Mouse (Mus musculus) right cerebral cortex, postnatal 25 days (tissue): ENCODE results near the gene Tmem102.

Experiments used
- DNase-seq: peaks from one replicate; pipeline ENCODE4 v3.0.0; 2022

The Tmem102 gene

GRCm38 (mm10) chr11:69804972-69805909 lies at the start of gene Tmem102:
Tmem102 (minus strand) TSS chr11:69805624.
- no peak for DNase-seq

DNA sequence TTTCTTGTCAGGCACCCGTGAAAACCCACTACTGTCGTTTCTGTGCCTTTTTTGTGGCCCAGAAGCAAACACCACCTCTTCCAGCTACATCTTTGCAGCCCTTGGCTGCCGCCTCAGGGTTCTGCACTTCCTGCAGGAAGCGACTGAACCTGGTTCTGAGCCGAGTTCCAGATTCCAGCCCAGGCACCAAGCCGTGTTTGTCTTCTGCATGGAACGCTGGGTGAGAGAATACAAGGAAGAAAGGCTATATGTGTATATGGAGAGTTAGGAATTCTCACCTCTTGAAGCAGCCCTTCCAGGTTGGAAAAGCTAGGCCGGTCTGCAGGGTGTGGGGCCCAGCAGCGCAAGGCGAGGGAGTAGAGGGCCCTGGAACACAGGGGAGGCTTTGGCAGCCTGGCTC lies 49.3 kb upstream of the Tmem102 start:
- no peak for DNase-seq

DNA sequence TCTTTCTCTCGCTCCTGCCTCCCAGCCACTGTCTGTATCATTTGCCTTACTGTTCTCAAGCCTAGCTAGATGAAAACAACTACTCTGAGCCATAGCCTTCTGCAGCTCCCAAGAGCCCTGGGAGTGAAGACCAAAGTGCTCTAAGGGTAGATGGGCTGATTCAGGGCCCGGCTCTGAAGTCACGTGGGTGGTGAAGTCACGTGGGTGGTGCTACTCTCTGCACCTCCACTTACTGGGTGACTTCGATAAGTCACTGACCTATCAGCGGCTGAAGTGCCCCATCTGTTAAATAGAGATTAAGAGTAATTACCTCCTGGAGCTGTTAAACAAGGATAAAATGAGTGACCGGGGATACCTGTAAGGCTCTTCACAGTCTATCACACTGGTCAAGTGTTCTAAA lies 48.6 kb upstream of the Tmem102 start:
- DNase-seq, result no peak

- no peak for DNase-seq
These were observed 45.3 kb upstream of the Tmem102 start for GRCm38 (mm10) chr11:69850754-69851153.

DNA sequence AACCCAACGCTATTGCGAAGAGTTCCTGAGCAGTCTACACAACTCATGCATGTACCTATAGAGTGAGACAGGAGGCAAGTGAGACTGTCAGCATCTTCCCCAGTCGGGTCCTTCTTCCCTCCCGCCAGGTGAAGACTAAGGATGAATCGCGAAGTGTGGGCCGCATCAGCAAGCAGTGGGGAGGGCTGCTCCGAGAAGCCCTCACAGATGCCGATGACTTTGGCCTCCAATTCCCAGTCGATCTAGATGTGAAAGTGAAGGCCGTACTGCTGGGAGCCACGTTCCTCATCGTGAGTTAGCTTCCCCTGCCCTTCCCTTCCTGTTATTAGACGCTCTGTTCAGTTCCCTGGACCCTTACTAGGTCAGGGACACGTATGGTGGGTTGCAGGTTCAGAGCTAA lies 44.5 kb upstream of the Tmem102 start:
- no peak for DNase-seq

DNA sequence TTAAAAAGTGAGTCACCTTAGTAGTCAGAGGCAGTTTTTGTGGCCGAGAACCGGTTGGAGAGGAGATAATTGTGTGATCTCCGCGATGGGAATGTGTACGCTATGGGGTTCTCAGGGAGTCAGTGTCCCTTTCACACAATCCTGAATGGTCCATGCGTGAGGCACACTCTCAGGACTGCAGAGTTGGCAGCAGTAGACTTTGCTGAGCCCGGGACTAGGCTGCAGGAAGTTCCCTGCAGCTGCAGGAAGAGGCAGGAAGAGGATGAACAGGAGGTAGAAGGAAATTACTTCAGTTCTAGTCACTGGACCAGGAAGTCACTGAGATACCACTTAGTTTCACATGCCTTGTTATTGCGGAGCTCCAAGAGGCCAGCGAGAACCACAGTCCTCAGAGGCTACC lies 43.7 kb upstream of the Tmem102 start:
- DNase-seq, result no peak

DNA sequence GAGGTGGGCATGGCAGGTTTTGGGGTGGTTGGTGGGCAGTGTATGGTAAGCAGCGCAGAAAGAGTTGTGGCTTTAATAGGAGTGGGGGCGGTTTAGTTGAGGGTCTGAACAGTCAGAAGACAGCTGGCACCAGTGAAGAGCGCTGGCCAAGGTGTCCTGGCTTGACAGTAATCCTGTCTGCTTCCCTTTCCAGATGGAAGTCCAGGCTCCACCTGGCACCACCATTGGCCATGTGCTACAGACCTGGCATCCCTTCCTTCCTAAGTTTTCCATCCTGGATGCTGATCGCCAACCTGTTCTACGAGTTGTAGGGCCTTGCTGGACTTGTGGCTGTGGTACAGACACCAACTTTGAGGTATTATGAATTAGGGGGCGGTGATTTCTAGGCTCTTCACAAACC lies 42.6 kb upstream of the Tmem102 start:
- DNase-seq, result no peak

GRCm38 (mm10) chr11:69846738-69847688 lies 41.6 kb upstream of the Tmem102 start:
- DNase-seq, result no peak

DNA sequence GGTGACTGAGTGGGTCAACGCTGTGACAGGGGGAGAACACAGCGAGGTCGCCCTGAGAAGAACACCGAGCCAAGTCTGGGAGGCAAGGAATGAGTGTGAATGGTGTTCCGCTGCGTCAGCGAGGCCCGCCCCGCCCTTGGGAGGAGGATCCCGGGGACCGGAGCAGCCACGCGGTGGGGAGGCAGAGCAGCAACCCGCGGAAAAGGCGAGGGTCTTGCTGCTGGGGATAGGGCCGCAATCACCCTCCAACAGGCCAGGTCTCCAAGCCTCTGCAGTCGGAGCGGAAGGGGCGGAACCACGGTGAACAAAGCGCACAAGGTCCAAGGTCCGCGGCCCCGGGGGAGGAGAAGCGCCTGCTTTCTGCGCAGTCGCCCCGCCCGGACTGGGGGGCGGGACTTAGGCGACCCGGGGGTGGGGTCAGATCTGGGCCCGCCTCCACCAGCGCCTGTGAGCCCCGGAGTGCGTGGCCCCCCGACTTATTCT lies 40.8 kb upstream of the Tmem102 start, which contains the start of gene Plscr3:
Gene Plscr3 (plus strand): TSS at position 179 of the 483 bp plus-strand sequence.
- DNase-seq, result peak; percentile 91

GRCm38 (mm10) chr11:69838714-69839104 lies 33.3 kb upstream of the Tmem102 start:
- no peak for DNase-seq

DNA sequence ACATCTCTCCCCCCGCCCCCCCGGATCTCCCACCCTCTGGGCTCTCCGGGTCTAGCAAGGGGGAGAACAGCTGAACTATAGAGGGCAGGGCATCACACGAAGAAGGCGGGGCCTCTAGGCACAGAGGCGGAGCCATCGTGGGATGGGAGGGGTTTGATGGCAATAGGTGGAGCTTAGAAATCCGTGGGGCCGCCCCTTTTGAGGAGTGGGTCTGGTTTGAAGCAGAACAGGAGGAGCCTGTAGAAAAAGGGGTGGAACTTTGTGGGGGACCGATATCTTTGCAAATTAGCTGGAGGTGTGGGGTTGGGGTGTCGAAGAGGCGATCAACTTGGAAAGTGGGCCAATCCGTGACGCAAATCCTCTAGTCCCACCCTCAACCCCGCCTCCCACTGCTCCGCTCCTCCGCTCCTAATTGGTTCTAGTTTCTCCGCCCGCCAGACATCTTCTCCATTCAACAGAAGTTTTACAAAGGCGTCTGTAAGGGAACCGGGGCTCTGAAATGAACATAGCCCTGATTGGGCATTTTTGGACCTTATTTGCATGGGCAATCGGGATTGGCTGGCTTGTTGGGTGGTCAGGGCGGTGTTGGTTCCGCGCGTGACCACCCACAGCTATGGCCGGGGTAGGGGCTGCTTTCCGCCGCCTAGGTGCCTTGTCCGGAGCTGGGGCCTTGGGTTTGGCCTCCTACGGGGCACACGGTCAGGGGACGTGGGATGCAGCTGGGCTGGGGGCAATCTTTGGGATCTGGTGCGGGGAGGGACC lies 32.7 kb upstream of the Tmem102 start, which contains the start of gene Tmem256:
Gene Tmem256 (plus strand): TSS at position 563 of the 762 bp plus-strand sequence.
- peak; percentile 95 for DNase-seq

DNA sequence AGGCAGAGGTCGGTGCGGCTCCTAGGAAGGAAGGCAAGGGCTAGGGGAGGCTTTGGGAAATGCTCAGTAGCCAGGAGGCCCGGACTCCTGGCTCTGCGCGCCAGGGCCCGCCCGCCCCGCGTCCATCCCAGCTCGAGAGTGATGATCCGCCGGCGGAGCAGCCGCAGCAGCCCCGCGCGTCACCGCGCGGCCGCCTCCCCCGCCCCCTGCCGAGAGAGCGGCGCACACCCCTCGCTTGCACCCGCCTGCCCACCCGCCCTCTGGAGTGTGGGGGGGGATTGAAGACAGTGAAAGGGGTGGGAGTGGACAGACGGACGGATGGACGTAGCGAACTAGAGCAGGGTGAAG lies 32.2 kb upstream of the Tmem102 start, which contains the start of gene Nlgn2:
Gene Nlgn2 (minus strand): TSS at position 181 of the 348 bp plus-strand sequence.
- no peak for DNase-seq

DNA sequence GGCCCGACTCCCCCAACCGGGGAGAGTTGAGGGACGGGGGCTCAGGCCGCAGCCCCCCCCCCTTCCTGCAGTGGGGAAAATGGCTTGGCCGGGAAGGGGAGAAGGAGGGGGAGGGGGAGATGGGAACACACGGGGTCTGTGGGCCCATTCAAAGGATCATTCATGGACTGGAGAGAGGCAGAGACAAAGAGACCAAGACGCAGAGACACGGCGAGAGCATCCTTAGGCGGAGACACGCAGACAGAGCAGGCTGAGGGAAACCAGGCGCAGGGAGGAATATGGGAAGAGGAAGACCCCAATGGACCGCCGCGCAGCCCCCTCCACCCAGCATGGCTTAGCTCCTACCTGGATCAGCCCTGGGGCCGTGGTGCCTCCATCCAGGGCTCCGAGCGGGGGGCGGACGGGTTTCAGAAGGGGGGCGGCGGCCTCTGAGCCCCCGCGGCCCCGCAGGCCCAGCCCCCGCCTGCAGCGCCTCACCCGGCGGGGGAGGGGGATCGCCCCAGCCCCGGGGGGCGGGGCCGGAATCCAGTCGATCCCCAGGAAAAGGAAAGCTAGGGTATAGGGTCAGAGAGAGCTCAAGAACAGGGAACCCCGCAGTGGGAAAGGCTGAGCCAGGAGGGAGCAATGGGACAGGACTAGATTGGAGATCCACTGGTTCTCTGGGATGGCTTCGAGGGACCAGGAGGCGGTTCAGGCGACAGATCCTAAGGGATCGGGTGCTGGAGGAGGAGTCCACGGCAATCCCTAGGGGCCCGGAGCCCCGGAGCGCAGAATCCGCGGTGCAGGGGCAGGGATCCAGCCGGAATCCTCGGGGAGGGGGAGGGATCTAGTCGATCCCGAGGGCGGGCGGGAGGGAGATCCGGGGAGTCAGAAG lies 31.5 kb upstream of the Tmem102 start:
- DNase-seq, result no peak

- DNase-seq, result no peak
These were observed 30.5 kb upstream of the Tmem102 start for GRCm38 (mm10) chr11:69835966-69836335.

DNA sequence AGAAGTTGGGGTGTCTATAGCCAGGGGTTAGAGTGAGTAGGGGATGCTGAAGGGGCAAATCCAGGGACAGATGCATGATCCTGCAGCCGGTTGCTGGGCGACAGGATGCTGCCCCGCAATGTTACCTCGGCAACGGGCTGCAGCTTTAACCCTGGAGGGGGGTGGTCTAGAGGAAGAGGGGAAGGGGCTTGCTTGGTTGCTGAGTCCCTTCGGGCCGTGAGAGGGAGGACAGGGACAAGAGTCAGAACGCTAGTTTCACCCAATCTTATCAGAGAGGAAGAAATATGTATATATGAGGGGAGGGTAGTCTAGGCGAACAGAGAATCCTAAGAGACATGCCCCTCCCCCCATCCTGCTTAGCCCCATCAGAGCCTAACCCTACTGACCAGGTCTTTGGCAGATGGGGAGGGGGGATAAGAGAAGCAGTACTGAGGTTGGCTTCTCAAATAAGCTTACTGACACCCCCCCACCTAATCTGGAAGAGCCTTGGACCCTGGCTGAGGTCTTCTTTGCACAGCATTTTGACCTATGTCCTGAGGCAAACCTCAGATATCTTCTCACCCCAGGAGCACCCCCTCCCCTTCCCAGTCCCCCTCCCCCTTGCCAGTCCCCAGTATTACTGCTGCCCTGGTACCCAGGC lies 30.0 kb upstream of the Tmem102 start:
- DNase-seq, result no peak

DNA sequence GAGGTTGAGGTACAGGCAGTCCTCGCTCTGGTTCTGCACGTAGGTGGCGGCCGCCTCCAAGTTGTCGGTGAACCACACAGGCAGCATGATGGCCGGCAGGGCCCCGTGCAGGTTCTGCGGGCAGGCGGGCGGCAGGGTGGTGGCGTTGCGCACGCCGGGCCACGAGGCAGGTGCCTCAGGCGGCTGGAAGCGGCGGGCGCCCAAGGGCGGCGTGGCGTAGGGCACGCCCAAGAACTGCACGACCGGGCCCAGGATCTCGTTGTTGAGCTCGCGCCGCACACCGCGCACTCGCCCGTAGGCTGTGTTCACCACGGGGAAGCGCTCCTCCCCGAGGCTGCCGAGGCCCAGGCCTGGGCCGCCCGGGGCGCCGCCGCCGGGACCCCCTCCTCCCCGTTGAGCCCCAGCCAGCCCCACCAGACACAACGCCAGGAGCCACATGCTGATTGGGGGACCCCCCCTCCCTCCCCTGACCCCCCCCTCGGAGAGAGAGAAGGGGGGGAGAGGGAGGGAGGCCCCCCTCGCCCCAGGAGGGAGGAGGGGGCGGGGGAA lies 28.7 kb upstream of the Tmem102 start:
- DNase-seq, result no peak

GRCm38 (mm10) chr11:69833554-69833953 lies 28.1 kb upstream of the Tmem102 start:
- DNase-seq, result no peak

DNA sequence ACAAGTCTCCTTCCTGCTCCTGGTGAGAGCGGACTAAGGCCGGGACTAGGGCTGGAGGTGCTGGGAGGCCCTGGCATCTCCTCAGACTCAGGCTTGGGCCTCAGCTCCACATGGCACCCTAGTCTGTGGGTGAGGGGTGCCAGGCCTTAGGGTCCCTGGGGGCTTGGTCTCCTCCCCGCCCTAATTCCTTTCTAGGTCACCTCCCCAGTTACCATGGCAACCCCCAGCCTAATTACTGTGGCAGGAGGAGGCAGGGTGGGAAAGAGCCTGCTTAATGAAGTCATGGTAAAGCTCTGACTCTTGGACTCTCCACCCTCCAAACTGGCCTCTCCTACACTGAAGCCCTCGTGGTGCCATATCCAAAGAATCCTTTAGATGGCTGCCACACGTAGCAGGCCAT lies 23.4 kb upstream of the Tmem102 start:
- DNase-seq, result no peak

- no peak for DNase-seq
These were observed 18.0 kb upstream of the Tmem102 start for GRCm38 (mm10) chr11:69823456-69823855.

- DNase-seq, result no peak
These were observed 16.7 kb upstream of the Tmem102 start, which contains the start of gene Spem1 for GRCm38 (mm10) chr11:69822080-69822479. Spem1 (minus strand) TSS chr11:69822180.

DNA sequence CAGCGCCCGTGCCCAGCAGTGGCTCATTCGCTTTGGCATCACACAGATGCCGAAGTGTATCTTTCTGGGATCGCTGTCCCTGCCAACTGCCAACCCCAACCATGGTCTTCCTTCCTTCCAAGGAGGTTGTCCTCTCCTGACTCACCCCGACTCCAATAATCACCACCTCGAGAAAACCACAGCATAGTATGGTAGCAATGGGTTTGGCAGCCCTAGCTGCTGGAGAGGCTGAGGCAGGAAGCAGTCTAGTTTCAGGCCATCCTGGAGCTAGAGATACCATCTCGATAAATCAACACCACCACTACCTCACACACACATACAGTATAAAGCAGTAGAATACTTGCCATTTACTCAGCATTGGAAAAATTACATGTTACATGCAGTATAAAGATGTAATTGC lies 13.4 kb upstream of the Tmem102 start:
- no peak for DNase-seq
